Mouse (Mus musculus) spleen, adult 2 months (tissue): ENCODE measurements around the gene Prickle4.
A peak's percentile ranks its signal among the peaks of the same experiment; 100 is the strongest.

Experiments used
- CTCF ChIP-seq: fragments of 200-500 bp; IDR thresholded peaks from 2 replicates; pipeline ENCODE4 v1.5.1; 2011; ENCODE audit warnings: mild to moderate bottlenecking, inconsistent platforms; ENCODE audit not compliant: insufficient read depth, insufficient read length, insufficient replicate concordance; ENCODE audit errors: extremely low read depth
- POLR2A ChIP-seq: fragments of 200-500 bp; IDR thresholded peaks from 2 replicates; pipeline ENCODE4 v1.6.1; 2011; ENCODE audit warnings: low read depth, low read length, inconsistent platforms

DNA sequence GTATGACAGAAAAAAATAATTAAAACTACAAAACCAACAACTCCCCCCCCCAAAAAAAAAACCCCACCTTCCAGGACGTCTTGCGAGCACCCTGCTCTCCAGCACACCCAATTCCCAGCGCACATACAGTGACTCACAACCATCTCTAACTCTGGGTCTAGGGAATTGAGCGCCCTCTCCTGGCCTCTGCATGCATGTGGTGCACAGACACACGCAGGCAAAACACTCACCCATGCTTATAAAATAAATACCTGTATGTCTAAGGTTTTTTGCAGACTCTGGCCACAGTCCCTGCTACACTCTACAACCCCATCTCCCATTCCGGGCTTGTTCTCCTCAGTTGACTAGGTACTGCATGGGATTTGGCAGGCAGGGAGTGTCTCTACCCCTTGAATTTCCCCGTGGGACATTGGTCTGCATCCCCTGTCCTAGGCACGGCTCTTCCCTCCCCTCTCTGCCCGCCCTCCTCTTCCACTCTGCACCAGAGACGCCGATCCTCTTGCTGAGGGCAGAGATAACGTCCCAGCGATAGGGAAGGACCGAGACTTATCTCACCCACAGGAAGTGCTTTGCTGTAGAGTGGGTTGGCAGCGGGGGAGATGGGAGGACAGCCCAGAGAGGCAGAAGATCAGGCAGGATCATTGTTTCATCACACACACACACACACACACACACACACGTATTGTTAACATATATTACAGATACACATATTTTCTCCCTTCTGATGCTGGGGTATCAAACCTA lies 48.6 kb upstream of the Prickle4 start:
- TF ChIP-seq CTCF, result peak; percentile 37; the same call in 1 of the 2 replicates
- TF ChIP-seq POLR2A, result no peak
